Mouse (Mus musculus) neural tube, embryonic 13.5 days (tissue): ENCODE data around the gene Kcnk3. TPM values are rescaled to one million over a fixed set of nuclear protein-coding genes. Genes with fewer than 3 reads are reported as not detected.

ENCODE experiments used
- ATAC-seq: fragments of 200-750 bp; cut with Nextera tagmentation; 2 replicates; pipeline ENCODE4 v1.8.0; 2017; ENCODE audit warnings: low read depth, mild to moderate bottlenecking, moderate TSS enrichment, moderate library complexity
- H3K27ac ChIP-seq: fragments of 300-500 bp; sonication (generic); replicated peaks from 2 replicates; pipeline ENCODE4 v1.5.1; 2015; ENCODE audit warnings: moderate library complexity, mild to moderate bottlenecking, inconsistent platforms
- H3K27me3 ChIP-seq: fragments of 300-500 bp; sonication (generic); 2 replicates; pipeline ENCODE4 v1.6.1; 2015; ENCODE audit warnings: mild to moderate bottlenecking, inconsistent platforms
- H3K36me3 ChIP-seq: fragments of 300-500 bp; sonication (generic); 2 replicates; pipeline ENCODE4 v1.6.1; 2015; ENCODE audit warnings: mild to moderate bottlenecking, inconsistent platforms
- H3K4me1 ChIP-seq: fragments of 300-500 bp; sonication (generic); replicated peaks from 2 replicates; pipeline ENCODE4 v1.6.1; 2015; ENCODE audit warnings: inconsistent platforms
- H3K4me2 ChIP-seq: fragments of 300-500 bp; sonication (generic); 2 replicates; pipeline ENCODE4 v1.6.1; 2015; ENCODE audit warnings: inconsistent platforms, mild to moderate bottlenecking, moderate library complexity
- H3K4me3 ChIP-seq: fragments of 300-500 bp; sonication (generic); 2 replicates; pipeline ENCODE4 v1.5.1; 2015; ENCODE audit warnings: mild to moderate bottlenecking, inconsistent platforms
- H3K9ac ChIP-seq: fragments of 300-500 bp; sonication (generic); 2 replicates; pipeline ENCODE4 v1.6.1; 2015; ENCODE audit warnings: moderate library complexity, mild to moderate bottlenecking, inconsistent platforms
- H3K9me3 ChIP-seq: fragments of 300-500 bp; sonication (generic); 2 replicates; pipeline ENCODE4 v1.6.1; 2016; ENCODE audit warnings: inconsistent platforms
- WGBS: fragments of 180-500 bp; shearing (Covaris S2); methylation state at CpG from one replicate; pipeline ENCODE4 v1.1.7; 2015; 5-methylcytosine and 5-hydroxymethylcytosine counted together
- microRNA-seq: library from miRNA; unstranded; fragments of <30 nt; microRNA quantifications from one replicate; pipeline ENCODE4, GENCODE M21; 2016
- polyA plus RNA-seq: library from polyadenylated mRNA; unstranded; fragments of >200 nt; fragmentation: Nextera tagmentation; extraction: Ambion mirVana; gene quantifications from 2 replicates; pipeline ENCODE4 v1.2.1, GENCODE M21; 2015

Kcnk3 gene
- polyA plus RNA-seq, 1 experiment from 2014 or later: 6.1 TPM

GRCm38 (mm10) chr5:30667686-30668085 is 79.7 kb downstream of the Kcnk3 start:
- Histone ChIP-seq H3K36me3 (peaks cover 2% of the 10 kb centered on the region), H3K9me3 (no peaks in the 10 kb centered on the region), H3K4me2 (peak overlapping the region; percentile 88), H3K27ac (no peak overlapping the region), H3K27me3 (no peaks in the 10 kb centered on the region), H3K9ac (peak overlapping the region; percentile 78), H3K4me1 (peaks cover 18% of the 10 kb centered on the region), H3K4me3 (peak overlapping the region; percentile 74)
- ATAC-seq: no peak
- whole genome bisulfite sequencing: 7% methylated on average over 3 of the region's 3 CpGs

GRCm38 (mm10) chr5:30668637-30669495 is 80.9 kb downstream of the Kcnk3 start:
- 93% methylated on average over 9 of the region's 9 CpGs for WGBS
- Histone ChIP-seq H3K4me1 (peaks cover 18% of the 10 kb centered on the region), H3K4me3 (no peak overlapping the region), H3K36me3 (peaks cover 4% of the 10 kb centered on the region), H3K9me3 (no peaks in the 10 kb centered on the region), H3K4me2 (peak overlapping the region; percentile 88; the same call in 1 of the 2 replicates), H3K27me3 (no peaks in the 10 kb centered on the region), H3K27ac (no peak overlapping the region), H3K9ac (0 out of 2 replicates have a peak overlapping the region, but pooled peaks have one; percentile 26)
- ATAC-seq: no peak

GRCm38 (mm10) chr5:30669496-30669830 is 81.5 kb downstream of the Kcnk3 start:
- 92% methylated on average over 3 of the region's 3 CpGs for WGBS
- H3K4me2 ChIP-seq: no peak overlapping the region
- no peaks in the 10 kb centered on the region for H3K27me3 ChIP-seq
- no peak overlapping the region for H3K27ac ChIP-seq
- no peaks in the 10 kb centered on the region for H3K9me3 ChIP-seq
- no peak overlapping the region for H3K4me3 ChIP-seq
- peaks cover 18% of the 10 kb centered on the region for H3K4me1 ChIP-seq
- no peak for ATAC-seq
- peaks cover 4% of the 10 kb centered on the region for H3K36me3 ChIP-seq
- no peak overlapping the region for H3K9ac ChIP-seq

DNA sequence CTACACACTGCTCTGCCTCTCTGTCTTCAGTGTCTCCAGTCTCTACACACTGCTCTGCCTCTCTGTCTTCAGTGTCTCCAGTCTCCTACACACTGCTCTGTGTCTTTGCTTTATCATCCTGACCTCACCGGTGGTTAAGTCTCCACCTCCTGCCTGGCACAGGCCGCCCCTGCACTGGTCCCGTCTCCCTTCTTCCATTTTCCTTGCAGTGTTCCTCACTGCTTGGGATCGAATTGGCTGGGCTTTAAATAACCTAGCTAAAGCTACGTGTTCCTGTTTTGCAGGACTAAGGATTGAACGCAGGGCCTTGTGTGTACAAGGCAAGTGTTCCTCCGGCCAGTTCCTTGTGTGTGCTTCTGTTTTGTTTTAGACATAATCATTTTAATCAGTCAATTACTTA is 82.1 kb downstream of the Kcnk3 start:
- 94% methylated on average over 7 of the region's 7 CpGs for WGBS
- no peak overlapping the region for H3K4me2 ChIP-seq

DNA sequence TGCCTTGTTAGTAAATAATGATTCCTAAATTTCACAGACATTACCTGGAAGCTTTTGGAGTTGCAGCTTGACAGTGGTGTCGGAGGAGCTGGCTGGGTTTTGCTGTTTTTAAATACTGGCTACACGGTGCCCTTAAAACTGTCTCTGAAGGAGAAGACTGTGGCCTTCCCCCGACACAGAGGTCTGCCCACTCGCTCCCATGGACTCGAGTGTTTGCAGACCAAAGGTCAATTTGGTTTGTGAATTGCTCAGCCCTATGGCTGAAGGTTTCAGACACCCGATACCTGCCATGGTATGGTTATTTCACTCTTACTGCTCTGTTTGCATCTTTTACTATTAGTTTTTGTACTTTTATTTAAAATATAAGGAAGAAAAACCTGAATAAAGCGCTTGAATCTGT is 86.0 kb downstream of the Kcnk3 start:
- ATAC-seq: no peak
- H3K27ac ChIP-seq: no peak overlapping the region
- WGBS: 84% methylated on average over 7 of the region's 7 CpGs

More for the DNA sequence above, 82.1 kb downstream of the Kcnk3 start:
- H3K36me3 ChIP-seq: peaks cover 4% of the 10 kb centered on the region
- H3K27me3 ChIP-seq: no peaks in the 10 kb centered on the region
- no peak for ATAC-seq
- H3K4me1 ChIP-seq: peaks cover 18% of the 10 kb centered on the region
- H3K4me3 ChIP-seq: no peak overlapping the region
- no peak overlapping the region for H3K27ac ChIP-seq
- H3K9ac ChIP-seq: no peak overlapping the region
- no peaks in the 10 kb centered on the region for H3K9me3 ChIP-seq

More for the DNA sequence above, 86.0 kb downstream of the Kcnk3 start:
- Histone ChIP-seq H3K4me3 (no peak overlapping the region), H3K36me3 (peaks cover 4% of the 10 kb centered on the region), H3K9me3 (no peaks in the 10 kb centered on the region), H3K27me3 (no peaks in the 10 kb centered on the region), H3K4me2 (no peak overlapping the region), H3K4me1 (no peaks in the 10 kb centered on the region), H3K9ac (no peak overlapping the region)

Small RNA genes within 50 kb of the gene (microRNA-seq; reads per million reads assigned to microRNA genes)
- not detected for gene Mir5625

Other genes with a start within 250 kb of the Kcnk3 start
- gene Otof, start 126.2 kb upstream of the Kcnk3 start, polyA plus RNA-seq: 0.88 and 0.92 TPM in 2 replicates
- gene 1700001C02Rik, start 122.1 kb upstream of the Kcnk3 start, polyA plus RNA-seq: not detected in 2 replicates
- gene Cib4, start 42.3 kb upstream of the Kcnk3 start, polyA plus RNA-seq: not detected in 2 replicates
- gene Slc35f6, start 59.8 kb downstream of the Kcnk3 start, polyA plus RNA-seq: 26.5 and 28.0 TPM in 2 replicates
- gene Cenpa, start 78.6 kb downstream of the Kcnk3 start, polyA plus RNA-seq: 60.2 and 69.1 TPM in 2 replicates
- gene Dpysl5, start 123.4 kb downstream of the Kcnk3 start, polyA plus RNA-seq: 176 and 184 TPM in 2 replicates
- 107 and 116 TPM in 2 replicates for gene Mapre3, start 226.5 kb downstream of the Kcnk3 start, polyA plus RNA-seq